Mouse (Mus musculus) stomach, adult 2 months (tissue): ENCODE results near the gene A630095E13Rik. TPM values are rescaled to one million over a fixed set of nuclear protein-coding genes. Genes with fewer than 3 reads are reported as not detected.

ENCODE experiments used
- polyA plus RNA-seq: library from polyadenylated mRNA; depleted of rRNA; stranded (reverse); fragments of >200 nt; gene quantifications from 2 replicates; pipeline ENCODE4 v1.2.3, GENCODE M21; 2012; rRNA removed

A630095E13Rik gene
- not detected in 2 replicates for polyA plus RNA-seq

DNA sequence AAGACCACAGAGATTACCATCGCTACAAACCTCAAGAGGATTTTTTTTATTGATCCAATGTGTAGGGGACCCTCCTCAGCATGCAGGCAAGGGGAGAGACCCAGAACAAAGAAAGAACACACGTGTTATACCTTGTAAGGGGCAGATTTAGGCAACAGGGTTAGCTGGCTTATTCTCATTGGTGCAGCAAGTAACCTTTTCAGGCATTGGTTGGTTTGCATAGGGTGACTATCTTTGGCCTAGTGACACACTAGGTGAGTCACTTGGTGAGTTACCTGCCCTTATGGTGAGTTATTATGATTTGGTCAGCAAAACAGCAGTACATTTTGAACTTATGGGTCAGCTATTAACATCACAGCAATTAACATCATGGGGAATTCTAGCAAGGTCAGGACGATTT lies at the start of gene A630095E13Rik:
Gene A630095E13Rik, minus strand, starts transcription at position 101 of the 400 bp plus-strand sequence.

DNA sequence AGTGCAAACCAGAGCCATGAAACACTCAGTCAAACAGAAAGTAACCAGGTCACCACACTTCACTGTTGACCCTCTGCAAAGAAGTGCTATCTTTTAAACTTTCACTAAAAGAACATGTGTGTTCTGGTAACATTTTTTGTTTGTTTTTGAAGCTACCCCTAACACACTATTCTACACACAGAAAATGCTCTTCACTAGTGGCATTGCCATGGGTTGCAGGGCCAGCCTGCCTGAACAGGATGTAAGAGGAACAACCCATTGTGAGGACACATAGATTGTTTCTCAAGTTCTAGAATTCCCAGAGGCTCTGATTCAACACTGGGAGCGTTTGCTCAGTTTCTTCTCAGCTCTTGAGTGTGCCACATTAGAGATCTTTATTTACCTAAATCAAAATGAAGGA lies 49.7 kb upstream of the A630095E13Rik start, which contains the start of gene Acrv1:
Gene Acrv1, plus strand, starts transcription at position 301 of the 400 bp plus-strand sequence.

Other genes starting within 250 kb of the A630095E13Rik start
- not detected in 2 replicates for gene Gm7257, start 211.5 kb downstream of the A630095E13Rik start, polyA plus RNA-seq
- not detected in 2 replicates for gene Gm9513, start 167.7 kb downstream of the A630095E13Rik start, polyA plus RNA-seq
- not detected in 2 replicates for gene Gm5615, start 101.4 kb downstream of the A630095E13Rik start, polyA plus RNA-seq
- not detected in 2 replicates for gene Gm17689, start 60.7 kb downstream of the A630095E13Rik start, polyA plus RNA-seq
- gene Acrv1, start 49.8 kb upstream of the A630095E13Rik start, polyA plus RNA-seq, result not detected in 2 replicates
- 0.18 and 0.35 TPM in 2 replicates for gene Chek1, start 83.7 kb upstream of the A630095E13Rik start, polyA plus RNA-seq
- gene Stt3a, start 124.3 kb upstream of the A630095E13Rik start, polyA plus RNA-seq, result 21.7 and 44.4 TPM in 2 replicates
- 31.8 and 68.1 TPM in 2 replicates for gene Ei24, start 154.0 kb upstream of the A630095E13Rik start, polyA plus RNA-seq
- 0.40 and 0.93 TPM in 2 replicates for gene Fez1, start 178.5 kb upstream of the A630095E13Rik start, polyA plus RNA-seq